Mouse (Mus musculus) bone marrow, adult 2 months (tissue): ENCODE data around the gene Ccn6.

Experiments
- CTCF ChIP-seq: fragments of 200-500 bp; IDR thresholded peaks from 2 replicates; pipeline ENCODE4 v1.5.1; 2011; ENCODE audit warnings: low read length, control low read depth; ENCODE audit not compliant: control insufficient read depth, insufficient read depth
- POLR2A ChIP-seq: fragments of 200-500 bp; IDR thresholded peaks from 2 replicates; pipeline ENCODE4 v1.6.1; 2011; ENCODE audit warnings: low read depth, mild to moderate bottlenecking, control low read depth, low read length, borderline replicate concordance; ENCODE audit not compliant: control insufficient read depth

- TF ChIP-seq CTCF (no peak), POLR2A (no peak)
These were observed 54.1 kb downstream of the Ccn6 start for GRCm38 (mm10) chr10:39109489-39109874.
